Mouse (Mus musculus): ENCODE results near the gene Smim9.

- TF ChIP-seq CTCF (IDR thresholded peaks at IDR 0.05; ENCODE audit: low read depth, low read length) (no peak), EP300 (IDR thresholded peaks at IDR 0.05; ENCODE audit: insufficient read depth, low read depth, low read length) (no peak), POLR2A (IDR thresholded peaks at IDR 0.05; ENCODE audit: insufficient read depth, low read length) (no peak)
These were observed 25.4 kb downstream of the Smim9 start for GRCm38 (mm10) chrX:75138182-75138581.

Measured in ES-Bruce4 (cell line).